Mouse (Mus musculus) right cerebral cortex, postnatal 14 days (tissue): ENCODE measurements around the gene Pom121l2.

Source experiments
- DNase-seq: peaks from one replicate; pipeline ENCODE4 v3.0.0; 2022

Pom121l2 gene

GRCm38 (mm10) chr13:21994896-21995295 is 13.9 kb downstream of the Pom121l2 start:
- no peak for DNase-seq

- no peak for DNase-seq
Observed at GRCm38 (mm10) chr13:21995331-21995914, 14.4 kb downstream of the Pom121l2 start.

- DNase-seq = no peak
Observed at GRCm38 (mm10) chr13:21996101-21996839, 15.3 kb downstream of the Pom121l2 start.

GRCm38 (mm10) chr13:21996840-21997185 is 15.8 kb downstream of the Pom121l2 start:
- DNase-seq = no peak

GRCm38 (mm10) chr13:21997201-21997820 is 16.3 kb downstream of the Pom121l2 start:
- DNase-seq = no peak

GRCm38 (mm10) chr13:21997821-21998220 is 16.8 kb downstream of the Pom121l2 start:
- no peak for DNase-seq

- no peak for DNase-seq
Observed at GRCm38 (mm10) chr13:21998412-21998811, 17.4 kb downstream of the Pom121l2 start.

- DNase-seq = no peak
Observed at GRCm38 (mm10) chr13:21999147-21999546, 18.2 kb downstream of the Pom121l2 start.

GRCm38 (mm10) chr13:22001346-22001745 is 20.4 kb downstream of the Pom121l2 start:
- no peak for DNase-seq

GRCm38 (mm10) chr13:22001823-22002222 is 20.8 kb downstream of the Pom121l2 start:
- no peak for DNase-seq

GRCm38 (mm10) chr13:22005605-22006333 is 24.8 kb downstream of the Pom121l2 start:
- DNase-seq = peak; percentile 32

GRCm38 (mm10) chr13:22006334-22007120 is 25.5 kb downstream of the Pom121l2 start:
- DNase-seq = no peak

GRCm38 (mm10) chr13:22007121-22007510 is 26.1 kb downstream of the Pom121l2 start:
- DNase-seq = no peak

GRCm38 (mm10) chr13:22007872-22008271 is 26.9 kb downstream of the Pom121l2 start:
- DNase-seq = no peak

- no peak for DNase-seq
Observed at GRCm38 (mm10) chr13:22008707-22009106, 27.7 kb downstream of the Pom121l2 start.

- DNase-seq = no peak
Observed at GRCm38 (mm10) chr13:22009642-22010041, 28.6 kb downstream of the Pom121l2 start, which contains the start of gene Prss16. Prss16 (minus strand) TSS chr13:22009742.

GRCm38 (mm10) chr13:22013716-22014115 is 32.7 kb downstream of the Pom121l2 start:
- no peak for DNase-seq

- no peak for DNase-seq
Observed at GRCm38 (mm10) chr13:22014411-22014845, 33.4 kb downstream of the Pom121l2 start.

GRCm38 (mm10) chr13:22015479-22016450 is 34.8 kb downstream of the Pom121l2 start:
- DNase-seq = peak; percentile 65

GRCm38 (mm10) chr13:22019934-22020835 is 39.2 kb downstream of the Pom121l2 start:
- no peak for DNase-seq
